Mouse (Mus musculus) hindbrain, embryonic 15.5 days (tissue): ENCODE measurements around the gene Borcs8. TPM values are rescaled to one million over a fixed set of nuclear protein-coding genes. Genes with fewer than 3 reads are reported as not detected.

ENCODE experiments used
- ATAC-seq: fragments of 200-750 bp; cut with Nextera tagmentation; 2 replicates; pipeline ENCODE4 v1.8.0; 2017; ENCODE audit warnings: low read depth, moderate number of reproducible peaks, moderate TSS enrichment; ENCODE audit not compliant: low FRiP score
- H3K27ac ChIP-seq: fragments of 300-500 bp; sonication (generic); replicated peaks from 2 replicates; pipeline ENCODE4 v1.5.1; 2015; ENCODE audit warnings: mild to moderate bottlenecking, inconsistent platforms
- H3K27me3 ChIP-seq: fragments of 300-500 bp; sonication (generic); 2 replicates; pipeline ENCODE4 v1.6.1; 2015; ENCODE audit warnings: control low read depth, inconsistent platforms
- H3K36me3 ChIP-seq: fragments of 300-500 bp; sonication (generic); 2 replicates; pipeline ENCODE4 v1.6.1; 2015; ENCODE audit warnings: control low read depth, inconsistent platforms
- H3K4me1 ChIP-seq: fragments of 300-500 bp; sonication (generic); replicated peaks from 2 replicates; pipeline ENCODE4 v1.6.1; 2015; ENCODE audit warnings: control low read depth, inconsistent platforms
- H3K4me2 ChIP-seq: fragments of 300-500 bp; sonication (generic); 2 replicates; pipeline ENCODE4 v1.6.1; 2015; ENCODE audit warnings: moderate library complexity, mild to moderate bottlenecking, inconsistent platforms
- H3K4me3 ChIP-seq: fragments of 300-500 bp; sonication (generic); 2 replicates; pipeline ENCODE4 v1.5.1; 2015; ENCODE audit warnings: mild to moderate bottlenecking, inconsistent platforms
- H3K9ac ChIP-seq: fragments of 300-500 bp; sonication (generic); 2 replicates; pipeline ENCODE4 v1.6.1; 2015; ENCODE audit warnings: inconsistent platforms
- H3K9me3 ChIP-seq: fragments of 300-500 bp; sonication (generic); 2 replicates; pipeline ENCODE4 v1.6.1; 2016; ENCODE audit warnings: control low read depth, inconsistent platforms
- WGBS: fragments of 180-500 bp; shearing (Covaris S2); methylation state at CpG from one replicate; pipeline ENCODE4 v1.1.7; 2015; 5-methylcytosine and 5-hydroxymethylcytosine counted together
- microRNA-seq: library from miRNA; unstranded; fragments of <30 nt; microRNA quantifications from one replicate; pipeline ENCODE4, GENCODE M21; 2016
- polyA plus RNA-seq: library from polyadenylated mRNA; unstranded; fragments of >200 nt; fragmentation: Nextera tagmentation; extraction: Ambion mirVana; gene quantifications from 2 replicates; pipeline ENCODE4 v1.2.1, GENCODE M21; 2015

The Borcs8 gene
- polyA plus RNA-seq, 1 experiment from 2014 or later = 55.1 TPM

DNA sequence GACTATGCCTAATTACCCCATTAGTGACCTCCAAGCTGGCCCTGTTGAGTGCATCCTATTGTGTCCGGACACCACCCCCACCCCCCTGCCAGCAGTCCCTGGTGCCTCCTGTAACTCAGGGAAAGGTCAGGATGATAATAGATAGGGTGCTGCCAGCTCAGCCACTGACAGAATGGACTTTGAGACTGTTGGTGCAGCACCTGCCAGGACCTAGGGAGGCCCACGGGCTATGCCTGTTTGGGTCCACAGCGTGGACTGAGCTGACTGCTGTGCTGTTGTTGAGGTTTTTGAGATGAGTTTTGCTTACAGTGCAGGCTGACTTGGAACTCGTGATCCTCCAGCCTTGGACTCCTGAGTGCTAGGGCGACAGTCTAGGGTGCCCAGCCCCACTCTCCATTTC is 53.9 kb downstream of the Borcs8 start:
- WGBS = 58% methylated on average over 5 of the region's 5 CpGs
- Histone ChIP-seq H3K9ac (no peak overlapping the region), H3K36me3 (0 out of 2 replicates have a peak, but pooled peaks cover 6% of the 10 kb centered on the region), H3K27me3 (no peaks in the 10 kb centered on the region), H3K4me2 (no peak overlapping the region), H3K27ac (no peak overlapping the region), H3K4me1 (no peaks in the 10 kb centered on the region), H3K9me3 (no peaks in the 10 kb centered on the region), H3K4me3 (no peak overlapping the region)
- no peak for ATAC-seq

DNA sequence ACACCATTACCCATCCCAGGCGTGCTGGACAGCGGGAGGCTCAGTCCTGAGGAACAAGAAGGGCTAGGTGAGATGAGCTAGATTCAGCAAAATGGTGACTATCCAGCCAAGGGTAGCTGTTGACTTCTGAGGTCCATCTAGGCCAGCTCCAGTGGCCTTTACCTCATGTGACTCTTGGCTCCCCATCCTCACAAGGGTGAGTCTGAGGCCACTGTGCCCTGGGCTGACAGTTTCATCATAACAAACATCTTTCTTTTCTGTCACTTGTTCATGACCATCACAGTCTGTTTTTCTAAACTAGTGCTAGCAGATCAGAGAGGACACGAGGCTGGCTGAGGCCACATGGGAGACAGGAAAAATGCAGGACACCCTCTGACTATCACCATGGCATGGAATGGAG is 54.9 kb downstream of the Borcs8 start:
- Histone ChIP-seq H3K4me3 (no peak overlapping the region), H3K4me2 (no peak overlapping the region), H3K27me3 (no peaks in the 10 kb centered on the region), H3K36me3 (0 out of 2 replicates have a peak, but pooled peaks cover 4% of the 10 kb centered on the region), H3K9me3 (no peaks in the 10 kb centered on the region), H3K4me1 (no peaks in the 10 kb centered on the region), H3K9ac (no peak overlapping the region), H3K27ac (no peak overlapping the region)
- 87% methylated on average over 3 of the region's 3 CpGs for WGBS
- ATAC-seq = no peak

DNA sequence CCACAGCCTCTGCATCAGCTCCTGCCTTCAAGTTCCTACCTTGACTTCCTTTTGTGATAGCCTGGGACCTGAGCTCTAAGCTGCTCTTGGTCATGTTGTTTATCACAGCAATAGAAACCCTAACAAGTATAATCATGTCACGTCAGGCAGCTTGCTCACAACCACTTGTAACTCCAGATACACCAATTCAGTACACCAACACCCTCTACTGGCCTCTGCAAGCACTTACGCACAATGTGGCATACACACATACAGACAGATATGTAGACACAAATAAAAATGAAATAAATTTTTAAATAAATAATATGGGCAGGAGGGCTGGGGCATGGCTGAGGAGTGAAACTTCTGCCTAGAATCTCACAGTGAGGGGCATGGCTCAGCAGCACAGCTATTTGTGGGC is 56.5 kb downstream of the Borcs8 start:
- no peak overlapping the region for H3K4me3 ChIP-seq
- H3K4me2 ChIP-seq = no peak overlapping the region
- no peak for ATAC-seq
- H3K36me3 ChIP-seq = 0 out of 2 replicates have a peak, but pooled peaks cover 4% of the 10 kb centered on the region
- H3K27me3 ChIP-seq = no peaks in the 10 kb centered on the region
- H3K27ac ChIP-seq = no peak overlapping the region
- no peaks in the 10 kb centered on the region for H3K4me1 ChIP-seq
- no peak overlapping the region for H3K9ac ChIP-seq
- H3K9me3 ChIP-seq = no peaks in the 10 kb centered on the region
- 82% methylated on average over 2 of the region's 2 CpGs for WGBS

Small RNA genes lying within 50 kb of the gene (microRNA-seq; reads per million reads assigned to microRNA genes)
- gene Mir7066 = 2.0 reads per million

Other genes starting within 250 kb of the Borcs8 start
- gene Tssk6, start 237.3 kb upstream of the Borcs8 start, polyA plus RNA-seq = 3.5 and 4.3 TPM in 2 replicates
- 196 and 197 TPM in 2 replicates for gene Ndufa13, start 236.9 kb upstream of the Borcs8 start, polyA plus RNA-seq
- gene Yjefn3, start 236.8 kb upstream of the Borcs8 start, polyA plus RNA-seq = 10.1 and 13.8 TPM in 2 replicates
- gene Gatad2a, start 143.1 kb upstream of the Borcs8 start, polyA plus RNA-seq = 31.7 and 33.1 TPM in 2 replicates
- 71.7 and 72.2 TPM in 2 replicates for gene Mau2, start 96.8 kb upstream of the Borcs8 start, polyA plus RNA-seq
- 55.5 and 57.6 TPM in 2 replicates for gene Sugp1, start 96.7 kb upstream of the Borcs8 start, polyA plus RNA-seq
- 0.97 and 2.8 TPM in 2 replicates for gene Tm6sf2, start 66.6 kb upstream of the Borcs8 start, polyA plus RNA-seq
- 0.87 and 1.3 TPM in 2 replicates for gene Hapln4, start 56.0 kb upstream of the Borcs8 start, polyA plus RNA-seq
- gene Ncan, start 18.6 kb upstream of the Borcs8 start, polyA plus RNA-seq = 165 and 193 TPM in 2 replicates
- 38.3 and 42.8 TPM in 2 replicates for gene Nr2c2ap, start 8.2 kb upstream of the Borcs8 start, polyA plus RNA-seq
- 13.0 and 13.6 TPM in 2 replicates for gene Rfxank, start 345 bp upstream of the Borcs8 start, polyA plus RNA-seq
- 0.48 and 0.80 TPM in 2 replicates for gene Mef2b, start 212 bp downstream of the Borcs8 start, polyA plus RNA-seq
- gene Tmem161a, start 32.9 kb downstream of the Borcs8 start, polyA plus RNA-seq = 47.3 and 53.1 TPM in 2 replicates
- gene Slc25a42, start 72.8 kb downstream of the Borcs8 start, polyA plus RNA-seq = 8.2 and 10.2 TPM in 2 replicates
- 89.2 and 90.9 TPM in 2 replicates for gene Sugp2, start 94.7 kb downstream of the Borcs8 start, polyA plus RNA-seq
- gene Armc6, start 95.0 kb downstream of the Borcs8 start, polyA plus RNA-seq = 107 and 114 TPM in 2 replicates
- gene Homer3, start 143.3 kb downstream of the Borcs8 start, polyA plus RNA-seq = 30.8 and 36.5 TPM in 2 replicates
- gene Ddx49, start 163.0 kb downstream of the Borcs8 start, polyA plus RNA-seq = 44.2 and 46.3 TPM in 2 replicates
- gene Cope, start 163.0 kb downstream of the Borcs8 start, polyA plus RNA-seq = 291 and 295 TPM in 2 replicates
- 37.8 and 43.2 TPM in 2 replicates for gene Cers1, start 176.3 kb downstream of the Borcs8 start, polyA plus RNA-seq
- gene Gdf1, start 190.3 kb downstream of the Borcs8 start, polyA plus RNA-seq = 2.8 and 7.8 TPM in 2 replicates
- 14.5 and 15.1 TPM in 2 replicates for gene Upf1, start 213.8 kb downstream of the Borcs8 start, polyA plus RNA-seq
- gene Comp, start 234.1 kb downstream of the Borcs8 start, polyA plus RNA-seq = 0.27 and 0.47 TPM in 2 replicates